Mouse (Mus musculus) forebrain, embryonic 13.5 days (tissue): Measurements from ENCODE around the gene Sdhaf4. TPM values are rescaled to one million over a fixed set of nuclear protein-coding genes. Genes with fewer than 3 reads are reported as not detected.
A peak's percentile ranks its signal among the peaks of the same experiment; 100 is the strongest.
"Not testable (repeated sequence)": the region's sequence is repeated elsewhere in the genome, so short reads cannot be mapped to it uniquely, and the experiment has no call there.

Experiments used
- ATAC-seq: fragments of 200-750 bp; cut with Nextera tagmentation; 2 replicates; pipeline ENCODE4 v1.8.0; 2017
- H3K27ac ChIP-seq: fragments of 300-500 bp; sonication (generic); 2 replicates; pipeline ENCODE4 v1.5.1; 2015; ENCODE audit warnings: inconsistent platforms, mild to moderate bottlenecking, moderate library complexity
- H3K27me3 ChIP-seq: fragments of 300-500 bp; sonication (generic); 2 replicates; pipeline ENCODE4 v1.6.1; 2015; ENCODE audit warnings: mild to moderate bottlenecking, inconsistent platforms
- H3K36me3 ChIP-seq: fragments of 300-500 bp; sonication (generic); 2 replicates; pipeline ENCODE4 v1.6.1; 2015; ENCODE audit warnings: mild to moderate bottlenecking, inconsistent platforms; ENCODE audit not compliant: poor library complexity, severe bottlenecking
- H3K4me1 ChIP-seq: fragments of 300-500 bp; sonication (generic); 2 replicates; pipeline ENCODE4 v1.6.1; 2015; ENCODE audit warnings: inconsistent platforms
- H3K4me2 ChIP-seq: fragments of 300-500 bp; sonication (generic); 2 replicates; pipeline ENCODE4 v1.6.1; 2015; ENCODE audit warnings: inconsistent platforms, mild to moderate bottlenecking, moderate library complexity
- H3K4me3 ChIP-seq: fragments of 300-500 bp; sonication (generic); 2 replicates; pipeline ENCODE4 v1.5.1; 2015; ENCODE audit warnings: mild to moderate bottlenecking, inconsistent platforms
- H3K9ac ChIP-seq: fragments of 300-500 bp; sonication (generic); 2 replicates; pipeline ENCODE4 v1.6.1; 2015; ENCODE audit warnings: mild to moderate bottlenecking, inconsistent platforms
- H3K9me3 ChIP-seq: fragments of 300-500 bp; sonication (generic); replicated peaks from 2 replicates; pipeline ENCODE4 v1.6.1; 2016; ENCODE audit warnings: inconsistent platforms
- WGBS: fragments of 180-500 bp; shearing (Covaris S2); methylation state at CpG from one replicate; pipeline ENCODE4 v1.1.7; 2015; 5-methylcytosine and 5-hydroxymethylcytosine counted together
- polyA plus RNA-seq: library from polyadenylated mRNA; unstranded; fragments of >200 nt; fragmentation: Nextera tagmentation; extraction: Ambion mirVana; gene quantifications from 2 replicates; pipeline ENCODE4 v1.2.1, GENCODE M21; 2015

The Sdhaf4 gene
- polyA plus RNA-seq, 1 experiment from 2014 or later, result 133 TPM

DNA sequence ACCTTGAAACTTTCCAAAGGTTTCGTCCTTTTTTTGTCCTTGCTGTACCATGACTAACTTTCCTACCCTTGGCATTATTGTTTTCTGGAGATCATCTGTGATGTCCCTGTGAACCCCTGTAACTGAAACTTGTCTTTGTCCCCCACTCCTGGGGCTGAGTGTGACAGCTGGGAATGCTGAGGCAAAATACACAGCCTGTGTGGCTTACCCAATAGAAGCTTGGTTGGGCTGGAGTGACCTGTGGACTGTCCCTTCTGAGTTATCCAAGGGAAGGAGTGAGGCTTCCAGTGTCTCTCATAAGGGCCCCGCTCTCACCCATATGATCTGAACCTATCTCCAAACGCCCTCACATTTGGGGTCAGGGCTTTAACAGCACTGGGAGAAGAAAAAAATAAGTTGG, 8.0 kb downstream of the Sdhaf4 start:
- peaks cover 59% of the 10 kb centered on the region for H3K36me3 ChIP-seq
- no peak overlapping the region for H3K4me2 ChIP-seq
- H3K4me1 ChIP-seq, result no peaks in the 10 kb centered on the region
- no peak overlapping the region for H3K9ac ChIP-seq
- no peak overlapping the region for H3K27ac ChIP-seq
- 98% methylated on average over 3 of the region's 3 CpGs for WGBS
- H3K27me3 ChIP-seq, result no peaks in the 10 kb centered on the region
- no peak overlapping the region for H3K4me3 ChIP-seq
- ATAC-seq, result no peak
- no peaks in the 10 kb centered on the region for H3K9me3 ChIP-seq

DNA sequence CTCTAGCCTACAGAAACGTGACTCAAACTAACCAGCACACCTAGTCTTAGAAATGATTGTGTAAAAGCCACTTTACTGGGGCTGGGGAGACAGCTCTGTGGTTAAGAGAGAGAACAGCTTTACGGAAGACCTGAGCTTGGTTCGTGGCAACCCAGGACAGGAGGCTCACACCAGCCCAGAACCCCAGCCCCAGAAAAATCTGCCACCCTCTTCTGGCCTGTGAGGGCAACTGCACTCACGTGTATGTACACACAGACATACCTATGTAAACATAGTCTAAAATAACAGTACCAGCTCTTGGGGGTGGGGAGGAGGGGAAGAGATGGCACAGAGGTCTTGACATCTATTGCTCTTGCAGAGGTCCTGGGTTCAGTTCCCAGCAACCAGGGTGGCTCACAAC, 10.0 kb downstream of the Sdhaf4 start:
- Histone ChIP-seq H3K27me3 (no peaks in the 10 kb centered on the region), H3K27ac (no peak overlapping the region), H3K9ac (no peak overlapping the region), H3K4me1 (no peaks in the 10 kb centered on the region), H3K4me3 (no peak overlapping the region), H3K9me3 (no peaks in the 10 kb centered on the region), H3K4me2 (no peak overlapping the region), H3K36me3 (peaks cover 40% of the 10 kb centered on the region)
- WGBS, result 93% methylated on average over 4 of the region's 4 CpGs
- ATAC-seq, result no peak

GRCm38 (mm10) chr1:23983118-23983517, 22.3 kb downstream of the Sdhaf4 start:
- 93% methylated on average over 3 of the region's 3 CpGs for WGBS

GRCm38 (mm10) chr1:23978281-23978680, 27.2 kb downstream of the Sdhaf4 start:
- Histone ChIP-seq H3K4me1 (no peaks in the 10 kb centered on the region), H3K9me3 (no peaks in the 10 kb centered on the region), H3K27me3 (no peaks in the 10 kb centered on the region), H3K27ac (no peak overlapping the region), H3K4me2 (no peak overlapping the region), H3K36me3 (no peaks in the 10 kb centered on the region), H3K4me3 (no peak overlapping the region), H3K9ac (no peak overlapping the region)
- WGBS, result 79% methylated on average over 6 of the region's 6 CpGs
- ATAC-seq, result no peak

More at GRCm38 (mm10) chr1:23983118-23983517, 22.3 kb downstream of the Sdhaf4 start:
- H3K9me3 ChIP-seq, result no peaks in the 10 kb centered on the region
- H3K27me3 ChIP-seq, result no peaks in the 10 kb centered on the region
- no peak overlapping the region for H3K4me2 ChIP-seq
- H3K27ac ChIP-seq, result no peak overlapping the region
- no peak overlapping the region for H3K4me3 ChIP-seq
- H3K36me3 ChIP-seq, result no peaks in the 10 kb centered on the region
- H3K9ac ChIP-seq, result no peak overlapping the region
- ATAC-seq, result no peak
- no peaks in the 10 kb centered on the region for H3K4me1 ChIP-seq

- H3K4me3 ChIP-seq, H3K4me2 ChIP-seq, H3K36me3 ChIP-seq, H3K27ac ChIP-seq, H3K27me3 ChIP-seq, H3K9me3 ChIP-seq, H3K9ac ChIP-seq, ATAC-seq, H3K4me1 ChIP-seq: not testable (repeated sequence)
- WGBS, result 90% methylated on average over 4 of the region's 4 CpGs
Observed at GRCm38 (mm10) chr1:23971159-23971558, 34.3 kb downstream of the Sdhaf4 start.

DNA sequence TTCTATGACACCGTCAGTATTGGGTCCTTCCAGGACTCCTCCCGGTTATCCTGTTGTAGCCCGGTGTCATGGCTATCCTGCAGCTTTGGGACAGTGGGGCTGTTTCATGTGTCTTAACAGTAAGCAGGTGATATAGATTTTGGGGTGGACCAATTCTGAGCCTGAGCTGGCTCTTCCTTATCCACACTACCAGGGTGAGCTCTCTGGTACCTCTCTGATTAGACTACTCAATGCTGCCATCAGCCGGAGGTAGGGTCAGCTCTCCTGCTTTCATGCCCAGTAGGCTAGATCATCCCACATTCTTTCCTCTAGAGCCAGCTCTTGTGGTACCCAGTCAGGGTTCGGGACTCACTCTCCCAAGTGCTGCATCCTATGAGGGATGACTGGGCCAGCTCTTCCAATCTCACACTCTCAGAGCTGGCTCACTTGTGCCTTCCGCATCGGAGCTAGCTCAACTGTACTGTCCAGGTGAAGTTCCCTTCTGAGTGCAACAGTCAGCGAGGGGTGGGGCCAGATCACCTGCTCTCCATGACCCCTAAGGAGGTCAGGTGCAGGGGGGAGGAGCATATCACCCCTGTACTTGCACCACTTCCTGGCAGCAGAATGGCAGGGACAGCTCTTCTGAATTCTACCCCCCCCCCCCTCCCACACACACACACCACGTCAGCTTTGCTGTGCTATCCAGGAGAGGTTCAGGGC, 37.3 kb downstream of the Sdhaf4 start:
- 89% methylated on average over 9 of the region's 9 CpGs for WGBS

DNA sequence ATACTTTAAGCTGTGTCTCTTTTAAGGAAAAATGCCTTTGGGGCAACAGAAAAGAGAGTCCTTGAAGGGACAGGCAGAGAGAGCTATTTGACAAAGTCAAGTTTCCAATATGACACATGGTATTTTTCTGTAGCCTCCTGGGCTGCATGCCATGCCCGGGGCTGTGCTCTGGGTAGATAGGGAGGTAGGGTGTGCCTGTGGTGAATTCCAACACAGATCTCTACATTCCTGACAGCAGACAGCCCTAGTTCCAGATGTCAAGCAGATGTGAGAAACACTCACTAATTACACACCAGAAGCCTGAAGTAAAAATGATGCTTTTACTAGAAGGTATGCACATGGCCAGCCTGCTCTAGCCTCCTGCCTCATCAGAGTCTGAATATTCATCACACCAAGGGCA, 39.2 kb downstream of the Sdhaf4 start:
- Histone ChIP-seq H3K9me3 (peaks cover 5% of the 10 kb centered on the region; the same call in 1 of the 2 replicates), H3K27ac (no peak overlapping the region), H3K4me2 (no peak overlapping the region), H3K4me1 (no peaks in the 10 kb centered on the region), H3K27me3 (no peaks in the 10 kb centered on the region), H3K36me3 (no peaks in the 10 kb centered on the region), H3K4me3 (no peak overlapping the region), H3K9ac (no peak overlapping the region)
- ATAC-seq, result no peak
- 86% methylated on average over 1 of the region's 1 CpGs for WGBS

More for the DNA sequence above, 37.3 kb downstream of the Sdhaf4 start:
- Histone ChIP-seq H3K27ac (no peak overlapping the region), H3K9me3 (peaks cover 5% of the 10 kb centered on the region; the same call in 1 of the 2 replicates), H3K4me1 (no peaks in the 10 kb centered on the region), H3K4me2 (no peak overlapping the region), H3K4me3 (no peak overlapping the region), H3K27me3 (no peaks in the 10 kb centered on the region), H3K9ac (no peak overlapping the region), H3K36me3 (no peaks in the 10 kb centered on the region)
- ATAC-seq, result 0 out of 2 replicates have a peak, but pooled peaks have one; percentile 21

DNA sequence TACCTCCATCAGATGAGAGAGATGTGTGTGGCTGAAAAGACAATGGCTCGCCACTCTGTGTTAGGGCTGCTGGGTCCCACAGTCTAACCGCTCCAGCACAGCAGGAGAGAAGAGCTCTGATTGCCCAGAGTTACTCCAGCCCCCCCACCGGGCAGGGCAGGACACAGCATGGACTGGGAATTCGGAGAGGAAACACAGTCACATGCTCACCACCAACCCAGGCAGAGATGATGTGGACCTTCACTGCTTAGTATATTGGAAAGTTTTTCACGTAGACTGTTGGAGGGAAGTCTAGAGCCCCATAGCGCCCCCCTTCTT, 46.1 kb downstream of the Sdhaf4 start:
- no peak; the same call in 1 of the 2 replicates for ATAC-seq
- 14% methylated on average over 6 of the region's 6 CpGs for WGBS
- Histone ChIP-seq H3K4me3 (no peak overlapping the region; the same call in 1 of the 2 replicates), H3K27ac (no peak overlapping the region), H3K9ac (no peak overlapping the region), H3K4me2 (peak overlapping the region; percentile 40), H3K4me1 (no peaks in the 10 kb centered on the region), H3K36me3 (no peaks in the 10 kb centered on the region), H3K9me3 (no peaks in the 10 kb centered on the region), H3K27me3 (peaks cover 5% of the 10 kb centered on the region; the same call in 1 of the 2 replicates)

GRCm38 (mm10) chr1:23958668-23959414, 46.6 kb downstream of the Sdhaf4 start:
- peak; percentile 48; the same call in 1 of the 2 replicates for ATAC-seq

DNA sequence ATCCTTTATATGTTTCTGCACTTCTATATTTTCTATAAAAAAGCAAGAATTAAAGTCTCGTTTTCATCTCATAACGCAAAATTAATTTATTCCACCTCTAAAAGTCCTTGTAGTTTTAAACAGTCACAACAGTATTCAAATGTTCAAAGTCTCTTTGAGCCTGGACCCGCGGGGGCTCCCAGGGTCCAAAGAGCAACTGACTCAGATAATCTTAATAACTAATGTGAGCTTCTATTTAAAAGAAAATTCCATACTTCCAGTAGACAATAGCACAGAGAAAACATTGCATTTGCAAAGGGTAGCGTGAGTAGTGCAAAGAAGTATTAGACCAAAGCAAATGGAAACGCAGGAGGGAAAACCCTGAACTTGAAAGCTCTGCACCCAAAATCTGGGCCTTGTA, 47.4 kb downstream of the Sdhaf4 start:
- H3K27me3 ChIP-seq, result peaks cover 5% of the 10 kb centered on the region; the same call in 1 of the 2 replicates
- 90% methylated on average over 6 of the region's 6 CpGs for WGBS
- H3K4me1 ChIP-seq, result no peaks in the 10 kb centered on the region
- H3K27ac ChIP-seq, result no peak overlapping the region
- no peaks in the 10 kb centered on the region for H3K9me3 ChIP-seq
- H3K9ac ChIP-seq, result no peak overlapping the region
- ATAC-seq, result no peak
- no peaks in the 10 kb centered on the region for H3K36me3 ChIP-seq
- no peak overlapping the region for H3K4me3 ChIP-seq
- H3K4me2 ChIP-seq, result no peak overlapping the region

More at GRCm38 (mm10) chr1:23958668-23959414, 46.6 kb downstream of the Sdhaf4 start:
- Histone ChIP-seq H3K27ac (no peak overlapping the region), H3K27me3 (peaks cover 5% of the 10 kb centered on the region; the same call in 1 of the 2 replicates), H3K4me1 (no peaks in the 10 kb centered on the region), H3K4me2 (peak overlapping the region; percentile 40), H3K9me3 (no peaks in the 10 kb centered on the region), H3K4me3 (no peak overlapping the region; the same call in 1 of the 2 replicates), H3K9ac (no peak overlapping the region), H3K36me3 (no peaks in the 10 kb centered on the region)
- WGBS, result 18% methylated on average over 13 of the region's 13 CpGs

- H3K9ac ChIP-seq, result no peak overlapping the region
- 90% methylated on average over 4 of the region's 4 CpGs for WGBS
- no peaks in the 10 kb centered on the region for H3K4me1 ChIP-seq
- peaks cover 7% of the 10 kb centered on the region; the same call in 1 of the 2 replicates for H3K27me3 ChIP-seq
- no peak overlapping the region for H3K4me3 ChIP-seq
- no peak overlapping the region for H3K4me2 ChIP-seq
- no peak for ATAC-seq
- no peaks in the 10 kb centered on the region for H3K36me3 ChIP-seq
- no peaks in the 10 kb centered on the region for H3K9me3 ChIP-seq
- H3K27ac ChIP-seq, result no peak overlapping the region
Observed at GRCm38 (mm10) chr1:23955539-23955938, 49.9 kb downstream of the Sdhaf4 start.

- H3K4me3 ChIP-seq, result no peak overlapping the region
- H3K9me3 ChIP-seq, result no peaks in the 10 kb centered on the region
- H3K36me3 ChIP-seq, result no peaks in the 10 kb centered on the region
- 0 out of 2 replicates have a peak, but pooled peaks cover 1% of the 10 kb centered on the region for H3K4me1 ChIP-seq
- ATAC-seq, result no peak
- no peak overlapping the region for H3K27ac ChIP-seq
- no peak overlapping the region for H3K9ac ChIP-seq
- WGBS, result 67% methylated on average over 13 of the region's 13 CpGs
- peaks cover 7% of the 10 kb centered on the region; the same call in 1 of the 2 replicates for H3K27me3 ChIP-seq
- H3K4me2 ChIP-seq, result no peak overlapping the region
Observed at GRCm38 (mm10) chr1:23953921-23954320, 51.5 kb downstream of the Sdhaf4 start.
